Mouse (Mus musculus) stomach, postnatal 0 days (tissue): ENCODE data around the gene Specc1. TPM values are rescaled to one million over a fixed set of nuclear protein-coding genes. Genes with fewer than 3 reads are reported as not detected.

Source experiments
- ATAC-seq: fragments of 200-750 bp; cut with Nextera tagmentation; 2 replicates; pipeline ENCODE4 v1.8.0; 2017; ENCODE audit not compliant: low FRiP score, low TSS enrichment
- DNase-seq: peaks from one replicate; pipeline ENCODE4 v3.0.0-alpha.2; 2016; ENCODE audit warnings: low spot score
- H3K27ac ChIP-seq: fragments of 300-500 bp; sonication (generic); replicated peaks from 2 replicates; pipeline ENCODE4 v1.5.1; 2014; ENCODE audit warnings: mild to moderate bottlenecking, control low read depth
- H3K27me3 ChIP-seq: fragments of 300-500 bp; sonication (generic); 2 replicates; pipeline ENCODE4 v1.6.1; 2014; ENCODE audit warnings: low read length; ENCODE audit not compliant: control insufficient read depth, insufficient read depth
- H3K36me3 ChIP-seq: fragments of 300-500 bp; sonication (generic); 2 replicates; pipeline ENCODE4 v1.6.1; 2014; ENCODE audit warnings: low read length, mixed read lengths; ENCODE audit not compliant: control insufficient read depth, insufficient read depth
- H3K4me1 ChIP-seq: fragments of 300-500 bp; sonication (generic); replicated peaks from 2 replicates; pipeline ENCODE4 v1.6.1; 2014; ENCODE audit warnings: antibody characterized with exemption; ENCODE audit not compliant: control insufficient read depth, insufficient read depth
- H3K4me2 ChIP-seq: fragments of 300-500 bp; sonication (generic); replicated peaks from 2 replicates; pipeline ENCODE4 v1.6.1; 2014; ENCODE audit warnings: low read depth, mild to moderate bottlenecking, control low read depth, moderate library complexity
- H3K4me3 ChIP-seq: fragments of 300-500 bp; sonication (generic); 2 replicates; pipeline ENCODE4 v1.5.1; 2014; ENCODE audit warnings: low read depth, low read length, control low read depth
- H3K9ac ChIP-seq: fragments of 300-500 bp; sonication (generic); 2 replicates; pipeline ENCODE4 v1.6.1; 2014; ENCODE audit warnings: mild to moderate bottlenecking, low read length, control low read depth, mixed read lengths
- H3K9me3 ChIP-seq: fragments of 300-500 bp; sonication (generic); 2 replicates; pipeline ENCODE4 v1.6.1; 2016; ENCODE audit warnings: low read length; ENCODE audit not compliant: control insufficient read depth
- CTCF ChIP-seq: IDR thresholded peaks from 2 replicates; pipeline ENCODE4 v1.5.1; 2016; ENCODE audit warnings: antibody characterized with exemption, low read depth, mild to moderate bottlenecking, moderate library complexity
- EP300 ChIP-seq: optimal IDR thresholded peaks from 2 replicates; pipeline ENCODE3; 2016; ENCODE audit warnings: antibody characterized with exemption
- WGBS: fragments of 180-500 bp; shearing (Covaris S2); extraction: QIAGEN DNeasy Blood & Tissue Kit; methylation state at CpG from one replicate; pipeline ENCODE4 v1.1.7; 2014; 5-methylcytosine and 5-hydroxymethylcytosine counted together
- polyA plus RNA-seq: library from polyadenylated mRNA; unstranded; fragments of >200 nt; fragmentation: Nextera tagmentation; extraction: Ambion mirVana; gene quantifications from 2 replicates; pipeline ENCODE4 v1.2.1, GENCODE M21; 2015

Gene Specc1
- polyA plus RNA-seq, 1 experiment from 2014 or later, result 3.2 TPM

DNA sequence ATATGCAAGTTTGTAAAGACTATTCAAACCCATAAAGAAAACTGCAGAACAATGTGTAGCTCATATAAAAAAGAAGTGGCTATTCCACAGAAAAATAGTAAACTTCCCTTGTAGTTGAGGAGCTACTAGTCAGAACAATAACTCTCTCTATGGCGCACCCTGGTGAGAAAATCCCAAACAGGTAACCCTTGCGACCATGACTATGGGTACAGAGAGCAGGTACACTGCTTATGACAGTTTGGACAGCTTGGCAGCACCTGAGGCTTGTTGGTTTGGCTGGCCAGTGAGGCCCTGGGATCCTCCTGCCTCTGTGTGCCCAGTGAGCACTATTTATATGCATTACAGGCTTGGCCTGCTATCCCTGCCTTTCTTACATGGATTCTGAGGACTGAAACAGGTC is 89.4 kb downstream of the Specc1 start:
- no peaks in the 10 kb centered on the region for H3K4me1 ChIP-seq
- no peak for ATAC-seq
- no peak for DNase-seq
- WGBS, result 39% methylated on average over 2 of the region's 2 CpGs
- H3K9me3 ChIP-seq, result no peaks in the 10 kb centered on the region
- no peak overlapping the region for H3K27ac ChIP-seq
- no peaks in the 10 kb centered on the region for H3K27me3 ChIP-seq
- TF ChIP-seq EP300, result no peak
- no peak for TF ChIP-seq CTCF
- H3K36me3 ChIP-seq, result no peaks in the 10 kb centered on the region
- no peak overlapping the region for H3K4me3 ChIP-seq
- H3K4me2 ChIP-seq, result no peak overlapping the region
- H3K9ac ChIP-seq, result no peak overlapping the region

DNA sequence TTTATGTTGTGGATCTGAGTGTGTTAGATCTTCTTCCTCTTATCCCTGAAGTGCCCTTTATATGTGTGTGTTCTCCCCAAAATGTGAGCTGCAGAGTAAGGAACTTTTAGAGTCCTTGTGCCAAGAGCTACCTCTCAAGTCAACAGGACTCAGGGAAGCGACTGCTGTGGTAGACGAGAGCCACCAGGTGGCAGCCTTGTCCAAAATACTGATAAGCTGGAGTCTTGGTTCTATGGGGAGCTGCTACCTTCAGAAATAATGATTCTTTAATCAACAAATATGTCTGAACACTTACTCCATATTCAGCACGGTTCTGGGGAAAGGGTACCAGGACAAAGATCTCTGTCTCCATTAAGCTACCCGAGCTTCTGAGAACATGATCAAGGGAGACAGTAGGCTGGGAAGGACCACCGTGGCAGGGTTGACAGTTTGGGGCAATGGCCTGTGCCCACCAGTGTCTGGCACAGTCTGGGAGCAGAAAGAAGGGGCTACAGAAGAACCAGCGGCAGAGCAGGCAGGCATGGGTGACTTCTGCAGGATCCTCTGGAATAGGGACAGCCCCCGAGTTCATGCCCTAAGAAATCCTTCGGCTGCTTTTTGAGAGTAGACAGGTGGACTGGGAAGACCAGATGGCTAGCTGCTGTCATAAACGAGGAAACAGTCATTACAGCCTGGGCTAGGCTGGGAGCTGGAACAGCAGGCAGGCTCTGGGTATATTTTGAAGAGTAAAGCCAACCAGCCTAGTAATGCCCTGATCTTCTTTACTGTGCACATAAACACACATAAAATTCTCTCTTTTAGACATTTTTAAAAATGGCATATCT is 91.5 kb downstream of the Specc1 start:
- Histone ChIP-seq H3K4me3 (no peak overlapping the region), H3K4me2 (no peak overlapping the region), H3K9me3 (no peaks in the 10 kb centered on the region), H3K4me1 (no peaks in the 10 kb centered on the region), H3K27ac (no peak overlapping the region), H3K9ac (no peak overlapping the region), H3K36me3 (no peaks in the 10 kb centered on the region), H3K27me3 (no peaks in the 10 kb centered on the region)
- TF ChIP-seq EP300 (no peak), CTCF (peak; percentile 92)
- peak; percentile 81 for DNase-seq
- 0 out of 2 replicates have a peak, but pooled peaks have one; percentile 54 for ATAC-seq
- 42% methylated on average over 9 of the region's 9 CpGs for WGBS

GRCm38 (mm10) chr11:62049170-62049569 is 92.6 kb downstream of the Specc1 start:
- Histone ChIP-seq H3K9me3 (no peaks in the 10 kb centered on the region), H3K27ac (no peak overlapping the region), H3K36me3 (no peaks in the 10 kb centered on the region), H3K4me3 (no peak overlapping the region), H3K9ac (no peak overlapping the region), H3K4me2 (no peak overlapping the region), H3K27me3 (no peaks in the 10 kb centered on the region), H3K4me1 (no peaks in the 10 kb centered on the region)
- ATAC-seq (no peak), DNase-seq (no peak)
- TF ChIP-seq EP300 (no peak), CTCF (no peak)

DNA sequence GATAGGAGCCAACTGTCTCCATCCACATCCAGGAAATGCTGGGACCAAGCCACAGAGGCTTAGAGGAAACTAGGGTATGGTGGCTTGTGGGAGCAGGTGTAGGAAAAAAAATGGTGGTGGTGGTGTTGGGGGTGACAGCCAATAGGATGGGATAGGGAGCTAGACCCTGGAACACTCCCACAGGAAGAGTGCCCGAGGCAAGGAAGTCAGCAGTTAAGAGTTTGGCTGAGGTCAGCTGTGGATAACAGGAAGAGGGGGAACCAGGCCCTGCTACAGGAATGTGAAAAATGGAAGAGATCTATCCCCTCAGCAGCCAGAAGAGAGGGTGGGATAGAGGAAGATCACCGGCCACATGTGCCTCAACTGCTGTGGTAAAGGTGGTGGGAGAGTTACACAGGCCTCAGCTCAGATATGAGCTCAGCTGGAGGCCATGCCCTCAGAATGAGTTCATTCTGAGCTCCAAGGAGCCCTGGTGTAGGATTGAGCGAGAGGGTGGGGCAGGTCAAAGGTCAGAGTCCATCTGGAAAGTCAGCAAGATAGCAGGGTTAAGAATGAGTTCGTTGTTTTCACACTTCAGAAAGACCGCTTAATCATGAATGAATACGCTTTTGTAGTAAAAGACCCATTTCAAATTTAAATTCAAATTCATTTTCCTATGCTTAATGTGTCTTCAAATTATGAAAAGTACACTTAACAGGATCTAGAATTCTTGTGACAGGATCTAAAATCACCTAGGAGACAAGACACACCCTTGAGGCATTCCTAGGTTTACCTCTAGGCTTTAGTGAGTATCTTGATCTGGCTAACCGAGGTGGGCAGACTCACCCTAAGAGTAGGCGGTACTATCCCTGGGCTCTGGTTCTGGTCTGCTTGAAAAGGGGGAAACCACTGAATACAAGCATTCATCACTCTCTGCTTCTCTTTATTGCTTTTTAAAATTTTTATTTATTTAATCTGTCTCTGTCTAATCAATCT is 94.1 kb downstream of the Specc1 start:
- Histone ChIP-seq H3K36me3 (no peaks in the 10 kb centered on the region), H3K4me3 (no peak overlapping the region), H3K27me3 (no peaks in the 10 kb centered on the region), H3K9me3 (no peaks in the 10 kb centered on the region), H3K4me1 (no peaks in the 10 kb centered on the region), H3K4me2 (no peak overlapping the region), H3K27ac (no peak overlapping the region), H3K9ac (no peak overlapping the region)
- TF ChIP-seq EP300, result no peak
- TF ChIP-seq CTCF, result no peak
- WGBS, result 61% methylated on average over 8 of the region's 8 CpGs
- DNase-seq, result peak; percentile 53
- peak; percentile 67; the same call in 1 of the 2 replicates for ATAC-seq

GRCm38 (mm10) chr11:62051487-62051886 is 94.9 kb downstream of the Specc1 start:
- TF ChIP-seq EP300, result no peak
- TF ChIP-seq CTCF, result no peak
- ATAC-seq, result no peak

GRCm38 (mm10) chr11:62053928-62054327 is 97.4 kb downstream of the Specc1 start:
- H3K4me1 ChIP-seq, result no peaks in the 10 kb centered on the region
- WGBS, result 71% methylated on average over 9 of the region's 9 CpGs
- no peak overlapping the region for H3K4me2 ChIP-seq
- no peaks in the 10 kb centered on the region for H3K27me3 ChIP-seq
- DNase-seq, result no peak
- H3K9me3 ChIP-seq, result no peaks in the 10 kb centered on the region
- ATAC-seq, result no peak
- no peak overlapping the region for H3K4me3 ChIP-seq
- no peak for TF ChIP-seq EP300
- TF ChIP-seq CTCF, result no peak
- no peaks in the 10 kb centered on the region for H3K36me3 ChIP-seq
- H3K9ac ChIP-seq, result no peak overlapping the region
- H3K27ac ChIP-seq, result no peak overlapping the region

More at GRCm38 (mm10) chr11:62051487-62051886, 94.9 kb downstream of the Specc1 start:
- H3K4me2 ChIP-seq, result no peak overlapping the region
- H3K27me3 ChIP-seq, result no peaks in the 10 kb centered on the region
- DNase-seq, result no peak
- no peaks in the 10 kb centered on the region for H3K4me1 ChIP-seq
- H3K36me3 ChIP-seq, result no peaks in the 10 kb centered on the region
- WGBS, result 85% methylated on average over 4 of the region's 4 CpGs
- no peak overlapping the region for H3K4me3 ChIP-seq
- no peak overlapping the region for H3K9ac ChIP-seq
- H3K9me3 ChIP-seq, result no peaks in the 10 kb centered on the region
- H3K27ac ChIP-seq, result no peak overlapping the region
